Mouse (Mus musculus) telencephalon, adult 2 months (tissue): ENCODE measurements at regions not wholly inside any gene's neighbourhood (a gene's known extent, or its start where the extent isn't known, plus 50 kb on each side); places are given as distances from the start of the nearest gene placed in this dataset.

Experiments used
- DNase-seq: peaks from one replicate; pipeline ENCODE4 v3.0.0-alpha.2; 2011; ENCODE audit warnings: low read depth, low spot score

DNA sequence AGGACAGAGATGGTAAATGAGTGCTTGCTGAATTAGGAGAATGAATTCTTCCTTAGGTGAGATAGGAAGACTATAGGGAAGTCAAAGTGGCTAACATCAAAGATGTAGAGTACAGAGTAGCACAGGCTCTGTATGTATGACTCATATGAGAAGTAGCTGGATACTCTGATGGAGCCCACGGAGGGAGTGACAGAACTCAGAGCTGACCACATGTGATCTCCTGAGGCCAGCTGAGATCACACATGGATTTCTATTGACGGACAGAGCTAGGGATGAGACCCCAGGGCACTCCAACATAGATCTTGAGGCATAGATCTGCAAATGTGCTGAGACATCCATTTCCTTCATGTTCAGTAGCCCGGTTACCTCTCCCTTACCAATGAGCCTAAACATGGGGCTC lies 66.0 kb downstream of the Cops8 start:
- no peak for DNase-seq

DNA sequence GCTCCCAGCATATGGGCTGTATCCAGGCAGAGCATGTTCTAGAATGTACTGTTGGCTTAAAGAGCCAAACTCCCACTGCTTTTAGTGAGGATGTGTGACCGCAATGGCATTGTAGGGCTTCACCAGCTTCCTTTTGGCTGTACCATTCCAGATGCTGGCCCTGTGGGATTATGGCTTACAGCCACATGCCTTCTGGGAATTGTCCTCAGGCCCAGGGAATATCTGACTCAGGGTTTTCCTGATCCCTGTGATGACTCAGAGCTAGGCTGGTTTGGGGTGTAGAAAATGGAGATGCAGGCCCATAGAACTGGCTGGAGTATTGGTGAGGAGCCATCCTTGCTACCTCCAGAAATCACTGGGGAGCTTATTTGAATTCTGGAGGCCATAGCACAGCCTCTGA lies 66.5 kb downstream of the Cops8 start:
- no peak for DNase-seq

DNA sequence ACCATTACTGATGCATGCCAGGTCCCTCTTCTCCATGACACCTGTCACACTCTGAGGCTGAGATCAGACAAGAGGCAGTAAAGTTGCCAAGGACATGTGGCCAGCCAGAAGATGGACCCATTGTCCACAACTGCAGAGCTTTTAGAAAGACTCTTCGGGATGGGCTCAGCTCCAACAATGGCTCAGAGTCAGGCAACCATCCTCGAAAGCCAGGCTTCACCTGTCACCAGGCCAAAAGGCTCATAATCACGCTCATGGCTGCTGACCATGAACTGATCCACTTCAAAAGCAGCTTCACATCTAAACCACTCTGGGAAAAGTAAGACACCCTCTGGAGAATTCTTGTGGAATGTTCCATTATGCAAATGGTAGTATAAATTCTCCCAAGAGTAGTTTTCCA lies 67.6 kb downstream of the Cops8 start:
- DNase-seq = no peak

DNA sequence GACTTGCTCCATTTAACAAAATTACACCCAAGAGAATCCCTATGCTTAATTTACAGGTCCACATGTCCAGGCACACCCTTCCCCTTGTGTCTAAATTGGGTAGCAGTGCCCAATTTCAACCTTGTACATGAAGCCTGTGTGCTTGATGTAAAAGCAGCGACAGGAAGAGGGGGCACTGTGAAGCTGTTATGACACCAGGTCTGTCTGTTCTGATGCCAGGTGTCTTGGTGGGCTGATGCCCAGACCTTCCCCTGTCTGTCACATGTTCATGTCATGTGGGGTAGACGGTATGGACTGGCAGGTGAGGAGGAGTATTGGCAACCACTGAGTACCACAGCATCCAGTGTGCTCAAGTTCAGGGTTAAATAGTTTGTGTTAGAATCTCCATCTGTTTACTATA lies 71.0 kb downstream of the Cops8 start:
- DNase-seq = no peak

DNA sequence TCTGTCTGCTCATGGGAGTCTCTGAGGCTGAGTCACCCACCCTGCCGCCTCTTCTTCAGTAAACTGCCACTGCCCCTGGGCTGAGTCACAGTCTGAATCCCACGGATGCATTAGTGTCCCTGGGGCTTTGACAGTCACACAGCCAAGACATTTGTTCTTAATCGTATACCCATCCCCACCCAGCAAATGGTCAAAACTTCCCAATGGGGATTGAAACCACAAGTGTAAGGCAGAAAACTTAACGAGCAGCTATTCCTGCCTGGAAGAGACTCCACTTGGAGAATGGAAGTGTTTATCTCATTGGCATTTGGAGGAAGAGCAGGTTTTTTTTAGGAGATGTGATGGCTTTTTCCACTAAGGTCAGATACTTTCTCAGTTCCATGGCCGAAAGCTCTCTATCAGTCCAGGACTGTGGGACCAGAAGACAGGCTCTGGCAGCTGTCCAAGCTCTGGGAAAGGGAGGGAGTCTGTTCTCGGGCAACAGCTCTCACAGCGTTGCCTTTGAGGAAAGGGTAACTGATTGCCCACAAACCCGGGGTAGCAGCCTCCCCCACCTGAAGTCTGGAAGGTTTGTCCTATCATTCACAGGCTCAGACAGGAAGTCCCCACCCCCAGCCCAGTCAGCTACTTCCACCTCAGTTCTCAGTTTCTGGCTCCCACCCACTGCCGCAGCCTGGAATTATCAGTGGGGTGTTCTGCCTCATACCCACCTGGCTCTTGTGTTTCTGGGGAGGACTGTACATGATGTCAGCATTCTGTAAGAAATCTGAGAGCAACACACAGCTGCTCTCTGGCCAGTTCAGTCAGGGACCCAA lies 73.6 kb downstream of the Cops8 start:
- DNase-seq = no peak

DNA sequence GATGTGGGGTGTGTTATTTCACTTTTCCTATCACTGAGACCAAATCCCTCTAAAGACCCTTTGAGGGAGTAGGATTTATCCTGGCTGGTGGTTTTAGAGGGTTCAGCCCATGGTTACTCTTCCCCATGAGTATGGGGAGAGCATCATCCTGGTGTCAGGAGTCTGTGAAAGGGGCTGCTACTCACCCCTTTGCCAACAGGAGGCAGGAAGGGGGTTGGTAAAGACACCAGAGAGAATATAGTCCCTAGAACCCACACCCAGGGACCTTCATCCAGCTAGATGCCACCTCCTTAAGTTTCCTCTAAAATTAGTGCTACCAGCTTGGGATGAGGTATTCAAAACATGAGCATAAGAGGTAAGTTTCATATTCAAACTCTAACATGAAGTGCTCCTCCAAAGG lies 74.4 kb downstream of the Cops8 start:
- no peak for DNase-seq

DNA sequence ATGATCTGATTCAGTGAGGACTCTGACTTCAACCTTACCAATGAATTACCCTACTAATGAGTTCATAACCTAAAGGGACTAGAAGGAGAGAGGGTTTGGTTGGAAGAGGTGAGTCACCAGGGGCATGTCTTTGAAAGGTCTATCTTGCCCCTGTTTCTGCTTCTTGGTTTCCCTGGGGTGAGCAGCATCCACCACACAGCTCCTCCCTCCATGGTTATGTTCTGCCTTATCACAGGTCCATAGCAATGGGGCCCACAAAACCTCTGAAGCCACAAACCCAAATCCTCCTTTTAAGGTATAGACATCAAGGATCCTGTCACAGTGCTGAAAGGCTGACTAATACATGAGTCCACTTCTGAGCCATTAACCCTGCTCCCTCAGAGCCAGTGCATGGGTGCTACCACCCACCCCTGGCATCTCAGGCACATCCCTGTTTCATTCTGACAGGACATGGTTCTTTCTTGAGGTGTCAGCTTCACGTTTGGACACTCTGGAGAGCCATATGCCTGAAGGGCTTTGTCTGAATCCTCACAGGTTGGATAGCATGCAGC lies 74.9 kb downstream of the Cops8 start:
- no peak for DNase-seq

DNA sequence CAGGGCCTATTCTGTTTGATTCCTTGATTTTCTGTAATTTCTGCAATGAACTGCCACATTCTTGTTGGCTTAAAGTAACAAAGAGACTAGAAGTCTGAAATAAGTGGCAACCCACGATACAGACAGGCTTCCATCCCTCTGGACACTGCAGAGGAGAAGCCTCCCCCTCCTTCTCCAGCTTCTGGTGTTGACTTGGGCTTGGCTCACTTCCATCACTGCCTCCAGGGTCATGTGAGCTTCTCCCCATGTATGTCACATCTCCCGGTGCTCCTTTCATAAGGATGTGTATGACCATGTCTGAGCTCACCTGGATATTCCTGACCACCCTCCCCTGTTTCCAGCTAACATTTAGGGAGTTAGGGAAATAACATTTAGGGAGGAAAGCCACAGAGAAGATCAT lies 75.6 kb downstream of the Cops8 start:
- no peak for DNase-seq

DNA sequence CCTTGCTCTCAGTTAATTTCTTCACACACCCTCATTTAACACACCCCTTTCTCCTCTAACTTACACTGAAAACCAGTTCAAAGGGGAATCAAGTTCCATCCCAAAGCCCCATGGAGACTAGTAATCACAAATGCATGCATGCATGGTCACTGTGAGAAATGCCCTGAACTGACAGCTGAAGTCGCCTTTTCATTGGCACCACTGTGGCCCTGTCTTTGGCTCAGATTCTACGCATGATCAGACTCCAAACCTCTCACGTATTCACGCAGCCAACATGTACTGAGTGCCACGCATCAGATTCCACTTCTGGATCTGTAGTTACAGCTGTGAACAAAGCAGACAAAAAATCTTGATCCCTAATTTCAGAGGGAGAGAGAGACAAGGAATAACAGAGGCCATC lies 85.3 kb downstream of the Cops8 start:
- no peak for DNase-seq

DNA sequence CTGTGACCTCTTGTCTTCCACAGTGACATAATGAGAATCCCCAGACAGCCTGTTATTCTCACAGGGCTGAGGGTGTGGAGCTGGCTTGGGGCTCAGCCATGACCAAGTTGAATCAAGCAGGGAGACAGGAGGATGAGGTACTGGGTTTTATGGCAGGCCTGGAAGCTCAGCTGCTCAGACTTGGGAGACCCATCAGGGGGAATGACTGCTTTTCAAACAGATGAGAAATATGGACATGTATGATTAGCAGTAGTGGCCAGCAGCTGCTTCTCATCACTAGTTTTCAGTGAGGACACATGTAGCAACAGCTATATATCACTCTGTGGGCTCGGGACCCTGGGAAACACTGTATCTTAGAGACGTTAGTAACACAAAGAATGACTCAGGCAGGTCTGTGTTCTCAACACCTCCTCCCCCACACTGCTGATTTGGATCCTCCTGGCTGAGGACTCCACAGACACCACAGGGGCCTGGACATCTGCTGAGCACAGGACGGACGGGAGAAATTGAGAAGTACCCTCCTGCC lies 87.9 kb downstream of the Cops8 start:
- peak; percentile 34 for DNase-seq

DNA sequence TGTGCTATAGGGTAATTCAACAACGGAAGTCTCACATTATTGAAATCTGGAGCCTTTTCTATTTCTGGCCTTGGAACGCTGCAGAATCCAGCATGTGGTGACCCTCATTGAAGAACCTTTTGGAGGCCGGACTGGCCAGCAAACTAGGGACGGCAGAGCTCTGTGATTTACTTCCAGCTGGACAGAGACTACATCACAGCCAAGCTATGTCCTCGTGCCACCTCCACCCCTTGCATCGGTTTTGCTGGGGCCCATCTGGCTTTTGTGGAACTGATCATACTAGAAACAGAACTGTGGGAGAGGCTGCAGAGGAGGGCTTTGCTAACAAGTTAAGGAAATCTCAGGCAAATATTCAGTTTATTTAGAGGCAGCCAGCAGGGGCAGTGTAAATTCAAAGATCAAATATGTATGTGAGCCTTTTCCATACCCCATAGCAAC lies 88.4 kb downstream of the Cops8 start:
- DNase-seq = peak; percentile 66

DNA sequence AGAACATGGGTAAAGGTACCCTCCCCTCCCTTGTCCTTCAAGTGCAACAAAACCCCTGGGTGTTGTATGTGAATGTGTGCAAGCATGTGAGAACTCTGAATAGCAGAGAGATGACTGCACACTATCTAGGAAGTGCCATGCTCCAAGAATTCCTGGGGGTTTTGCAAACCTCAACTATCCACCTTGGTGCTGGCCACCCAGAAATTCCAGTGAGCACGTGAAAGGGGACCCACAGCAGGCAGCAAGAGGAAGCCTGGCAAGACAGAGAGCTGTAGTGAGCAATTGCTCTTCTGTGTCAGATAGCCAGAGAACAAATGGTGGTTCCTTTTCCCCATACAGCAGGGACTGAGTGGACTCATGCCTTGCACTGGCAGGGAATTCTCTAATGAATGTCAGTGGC lies 90.1 kb downstream of the Cops8 start:
- no peak for DNase-seq

DNA sequence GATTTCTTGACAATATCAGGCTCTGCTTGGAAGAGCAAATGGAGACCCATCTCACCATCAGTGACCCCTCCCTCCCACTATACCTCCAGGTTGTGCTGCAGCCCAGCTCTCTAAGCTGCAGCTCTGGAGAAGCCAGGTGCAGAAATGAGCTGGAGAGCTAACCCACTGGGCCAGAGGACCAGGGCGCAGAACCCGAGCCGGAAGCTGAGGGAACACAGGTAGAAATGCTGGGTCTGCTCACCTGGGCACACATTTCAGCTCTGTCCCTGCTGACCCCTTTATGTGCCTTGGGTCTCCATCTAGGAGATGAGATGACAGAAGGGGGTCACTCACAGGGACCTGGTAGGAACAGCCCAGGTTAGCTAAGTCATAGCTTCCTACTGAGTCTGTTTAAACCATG lies 92.0 kb downstream of the Cops8 start:
- DNase-seq = no peak

DNA sequence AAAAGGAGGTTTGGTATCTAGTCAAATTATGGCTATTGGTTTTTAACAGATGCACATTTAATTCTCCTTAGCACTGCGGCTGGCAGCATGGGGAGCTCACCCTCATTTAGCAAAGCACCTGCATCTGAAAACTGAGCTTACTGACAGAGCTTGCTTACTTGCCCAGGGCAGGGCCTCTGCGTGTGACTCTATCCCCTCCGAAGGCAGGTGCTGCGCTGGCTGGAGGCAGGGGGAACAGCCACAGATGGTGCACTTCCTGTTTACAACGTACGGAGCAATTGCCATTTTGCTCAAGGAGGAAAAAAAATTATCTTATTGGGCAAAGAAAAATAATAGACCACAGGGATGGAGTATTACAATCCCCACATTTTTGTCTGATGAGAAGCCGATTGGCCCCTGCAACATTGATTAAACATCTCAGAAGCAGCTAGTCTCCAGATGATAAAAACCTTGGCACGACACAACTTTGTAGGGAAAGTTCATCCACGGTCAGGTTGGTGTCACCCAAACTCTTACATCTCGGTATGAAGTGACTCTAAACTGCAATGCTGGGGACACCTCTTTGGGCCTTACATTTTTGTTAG lies 92.5 kb downstream of the Cops8 start:
- no peak for DNase-seq

DNA sequence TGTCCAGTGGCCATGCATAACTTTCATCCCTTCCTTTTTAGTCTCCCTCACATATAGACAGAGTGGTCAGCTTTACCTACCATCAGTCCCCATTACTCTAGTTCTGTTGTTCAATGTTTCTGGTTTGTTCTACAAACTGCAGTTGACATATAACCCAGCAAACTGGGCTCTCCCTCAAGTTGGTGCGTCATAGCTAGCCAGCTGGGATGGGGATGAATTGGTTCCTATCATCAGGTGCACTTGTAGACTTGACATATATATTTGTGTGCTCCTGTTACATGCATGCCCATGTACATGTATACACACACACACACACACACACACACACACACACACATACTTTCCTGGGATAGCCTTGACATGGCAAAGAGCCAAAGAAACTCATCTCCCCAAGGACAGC lies 93.2 kb downstream of the Cops8 start:
- no peak for DNase-seq

DNA sequence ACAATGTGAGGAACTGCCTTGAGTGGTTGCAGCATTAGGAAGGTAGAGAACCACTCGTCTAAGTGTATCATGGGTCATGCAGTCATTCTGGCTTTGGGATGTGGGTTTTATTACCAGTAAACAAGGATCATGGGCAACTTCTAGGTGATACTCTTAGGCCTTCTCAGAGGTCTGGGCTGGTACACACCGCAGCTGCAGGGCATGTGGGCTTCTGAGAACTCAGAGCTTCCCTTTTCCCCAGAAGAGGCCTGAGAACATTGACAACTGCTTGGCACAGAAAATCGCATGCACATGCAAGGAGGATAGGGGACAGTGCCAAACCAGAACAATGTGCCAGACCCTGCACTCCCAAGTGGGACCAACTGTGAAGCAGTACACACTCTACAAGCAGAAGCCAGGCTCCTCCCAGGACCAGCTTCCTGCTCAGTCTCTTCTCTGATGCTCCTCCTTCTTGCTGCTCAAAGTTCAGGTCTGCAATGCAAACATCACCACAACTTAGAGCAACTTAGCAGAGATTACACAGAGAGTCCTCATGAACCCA lies 94.3 kb downstream of the Cops8 start:
- no peak for DNase-seq

DNA sequence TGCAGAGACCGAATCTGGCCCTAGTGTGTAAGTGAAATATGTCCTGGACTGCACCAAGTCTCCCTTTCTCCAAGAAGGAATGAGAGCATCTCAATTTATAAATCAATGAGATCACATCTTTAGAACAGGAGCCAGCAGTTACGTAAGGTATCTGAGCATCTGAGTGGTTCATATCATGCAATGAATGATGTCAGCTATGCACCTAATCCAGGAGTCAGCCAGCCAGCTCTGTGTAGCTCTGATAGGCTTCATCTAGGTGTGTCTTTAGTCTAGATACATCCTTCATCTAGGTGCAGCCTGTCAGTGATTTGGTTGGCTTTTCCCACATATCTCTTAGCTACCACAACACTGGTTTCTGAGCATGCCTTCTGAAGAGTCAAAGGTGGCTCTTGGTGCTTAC lies 95.8 kb downstream of the Cops8 start:
- no peak for DNase-seq

DNA sequence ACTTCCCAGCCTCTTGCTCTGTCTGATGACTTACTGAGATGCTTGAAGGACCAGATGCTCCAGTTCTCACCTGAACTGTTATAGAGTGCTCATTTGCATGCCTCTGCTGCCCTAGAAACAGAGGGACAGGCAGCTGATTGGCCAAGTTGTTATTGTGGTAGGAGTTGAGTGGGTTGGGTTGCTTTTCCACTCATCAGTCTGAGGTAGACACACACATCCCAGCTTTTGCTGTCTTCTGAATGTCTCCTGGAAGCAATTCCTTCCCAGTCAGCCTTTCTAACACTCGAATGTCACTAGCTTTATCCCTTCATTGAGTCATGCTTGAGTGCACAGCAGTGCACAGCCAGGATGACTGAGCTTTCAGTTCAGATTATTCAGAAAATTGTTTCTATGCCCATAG lies 99.0 kb downstream of the Cops8 start:
- peak; percentile 23 for DNase-seq

DNA sequence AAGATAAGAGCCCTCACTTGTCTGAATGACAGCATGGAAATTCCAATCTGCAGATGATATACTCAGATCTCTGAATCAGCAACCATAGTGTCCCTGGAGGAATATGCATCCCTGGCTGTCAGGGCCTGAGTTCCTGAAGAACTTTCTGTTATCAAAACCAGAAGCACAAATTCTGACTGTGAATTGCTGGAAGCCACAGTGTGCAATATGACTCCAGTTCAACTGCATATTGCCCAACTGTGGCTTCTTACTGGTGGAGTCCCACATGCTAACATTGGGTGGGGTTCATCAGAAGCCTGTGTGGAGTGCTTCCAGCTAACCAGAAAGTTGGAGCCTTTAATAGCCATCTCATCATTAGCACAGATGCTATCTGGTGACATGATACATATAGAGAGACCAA lies 103.6 kb downstream of the Cops8 start:
- DNase-seq = no peak

DNA sequence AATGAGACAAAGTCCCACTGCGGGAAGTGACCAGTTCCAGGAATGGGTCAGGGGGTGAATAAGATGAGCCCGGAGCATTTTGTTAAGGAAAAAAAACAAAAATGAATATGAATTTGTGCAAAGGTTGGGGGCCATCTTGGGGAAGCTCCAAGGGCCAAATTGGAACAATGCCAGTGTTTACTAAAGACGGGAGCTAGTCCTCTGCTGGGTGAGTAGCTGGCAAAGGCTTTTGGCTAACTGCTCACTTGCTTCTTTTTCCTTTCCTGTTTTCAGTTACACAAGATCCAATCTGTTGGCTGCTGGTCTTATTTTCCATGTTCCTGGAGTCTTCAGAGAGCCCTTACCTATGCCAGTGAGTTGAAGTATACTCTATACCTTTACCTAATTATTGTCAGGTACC lies 107.0 kb downstream of the Cops8 start:
- DNase-seq = no peak

DNA sequence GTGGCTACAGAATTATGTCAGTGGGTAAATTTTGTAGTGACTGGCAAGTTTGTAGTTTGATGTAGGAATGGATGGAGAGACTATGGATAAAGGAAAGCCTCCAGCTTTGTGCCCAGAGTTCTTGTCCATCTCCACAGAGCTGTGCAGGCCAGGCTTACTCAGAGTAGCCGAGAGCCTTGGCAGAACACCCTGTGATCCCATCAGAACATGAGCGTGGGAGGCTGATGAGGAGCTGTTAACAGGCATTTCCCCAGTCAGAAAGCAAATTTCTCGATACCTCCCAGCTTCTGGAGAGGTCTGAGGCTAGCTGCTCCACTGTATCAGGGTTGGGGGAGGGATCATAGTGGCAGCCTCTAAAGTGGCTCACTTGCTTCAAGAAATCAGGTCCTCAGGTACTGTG lies 107.8 kb downstream of the Cops8 start:
- no peak for DNase-seq

DNA sequence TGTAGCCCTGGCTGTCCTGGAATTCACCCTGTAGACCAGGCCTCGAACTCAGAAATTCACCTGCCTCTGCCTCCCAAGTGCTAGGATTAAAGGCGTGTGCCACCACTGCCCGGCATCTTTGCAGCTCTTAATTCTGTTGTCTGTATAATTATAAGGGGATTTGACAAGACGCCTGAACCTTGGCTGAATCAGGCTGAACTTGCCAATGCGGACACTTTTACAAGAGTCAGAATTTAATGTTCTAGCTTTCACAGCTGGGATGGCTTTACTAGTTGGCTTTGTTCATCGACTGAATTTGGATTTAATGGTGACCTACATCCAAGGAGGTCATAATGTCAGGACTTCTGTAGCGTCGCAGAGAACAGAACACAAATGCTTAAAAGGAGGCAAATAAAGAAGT lies 108.3 kb downstream of the Cops8 start:
- no peak for DNase-seq
